22 mouse cellular contexts compared by ENCODE assay signal in the genomic region with DNA sequence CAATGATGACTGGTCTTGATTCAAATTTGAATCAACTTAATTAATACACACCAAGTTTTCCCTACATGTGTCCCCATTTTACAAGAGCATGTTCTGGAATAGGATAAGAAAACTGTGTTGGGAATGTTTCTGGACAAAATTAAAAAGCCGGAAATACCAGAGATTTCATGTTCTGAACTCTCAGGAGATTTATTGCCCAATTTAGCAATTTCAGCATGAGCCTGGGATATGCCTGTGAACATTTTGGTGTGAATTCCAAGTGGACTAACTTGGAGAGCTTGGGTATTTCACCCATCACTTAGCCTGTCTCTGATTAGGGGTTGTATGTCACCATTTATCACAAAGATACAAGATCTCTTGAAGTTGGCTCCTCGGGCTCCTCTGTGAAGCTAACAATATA.
DNase-seq lines count a peak whose midpoint lies in the region; ATAC-seq and TF ChIP-seq lines count a peak whose summit lies in the region.
"Had no signal": no experiment of that assay in that cellular context is flagged by ENCODE, and none has a peak within 500 bp of the region (broad histone marks: within the 10 kb centered on the region; RNA-seq: fewer than 3 reads in every experiment).

No protein-coding gene starts in this region.

- peak; percentile 81 for DNase-seq in heart, adult 11 months
- no peak for DNase-seq in heart, postnatal 14 days
- peak; percentile 54 for DNase-seq in kidney, adult 9 months
- no peak for DNase-seq in kidney, adult 18-20 months
- DNase-seq in lung, postnatal 0 days (ENCODE audit: low spot score) = peak; percentile 49
- DNase-seq in lung, adult 18-20 months = no peak
- peak; percentile 13 for DNase-seq in fibroblast of lung, adult 2 months (ENCODE audit: low read depth)
- no peak for DNase-seq in testis, postnatal 10 days (ENCODE audit: low spot score)
- DNase-seq: adrenal gland, adult 2 months; cerebellum, adult 2 months; gastrocnemius, postnatal 14 days; liver, postnatal 0 days; spleen, adult 18-20 months; thymus, postnatal 36 days had no signal

- no peak overlapping the region for H3K27ac ChIP-seq in lung, postnatal 0 days (ENCODE audit: low read length)
- H3K27ac ChIP-seq: embryonic facial prominence, embryonic 13.5 days; forebrain, embryonic 10.5 days; hindbrain, embryonic 10.5 days; hindbrain, postnatal 0 days; limb, embryonic 15.5 days; neural tube, embryonic 15.5 days had no signal

- H3K27me3 ChIP-seq in lung, postnatal 0 days (replicated peaks; ENCODE audit: insufficient read depth, low read length) = no peaks in the 10 kb centered on the region
- H3K27me3 ChIP-seq: embryonic facial prominence, embryonic 13.5 days; limb, embryonic 15.5 days; neural tube, embryonic 15.5 days had no signal

- H3K9me3 ChIP-seq in lung, postnatal 0 days (ENCODE audit: low read length) = no peaks in the 10 kb centered on the region
- H3K9me3 ChIP-seq: embryonic facial prominence, embryonic 13.5 days; forebrain, embryonic 10.5 days; hindbrain, embryonic 10.5 days; limb, embryonic 15.5 days; neural tube, embryonic 15.5 days had no signal

- no peak overlapping the region for H3K9ac ChIP-seq in lung, postnatal 0 days (replicated peaks; ENCODE audit: low read depth)
- H3K9ac ChIP-seq: embryonic facial prominence, embryonic 13.5 days; limb, embryonic 15.5 days; liver, postnatal 0 days; neural tube, embryonic 15.5 days had no signal

- H3K36me3 ChIP-seq in lung, postnatal 0 days (ENCODE audit: insufficient read depth, low read length) = no peaks in the 10 kb centered on the region
- H3K36me3 ChIP-seq: embryonic facial prominence, embryonic 13.5 days; forebrain, embryonic 10.5 days; hindbrain, embryonic 10.5 days; limb, embryonic 15.5 days; neural tube, embryonic 15.5 days had no signal

- TF ChIP-seq CTCF in lung, postnatal 0 days (IDR thresholded peaks at IDR 0.05) = no peak

- H3K4me3 ChIP-seq in lung, postnatal 0 days (ENCODE audit: low read depth, low read length) = no peak overlapping the region
- H3K4me3 ChIP-seq: embryonic facial prominence, embryonic 13.5 days; forebrain, embryonic 10.5 days; hindbrain, embryonic 10.5 days; limb, embryonic 15.5 days; neural tube, embryonic 15.5 days had no signal

- no peak for TF ChIP-seq EP300 in lung, postnatal 0 days (IDR thresholded peaks at IDR 0.05)

- WGBS in lung, postnatal 0 days = 43% methylated on average over 2 of the region's 2 CpGs

- intact Hi-C loops in heart, postnatal 14 days (cut with DNase I) = no loop called here

- no peak overlapping the region for H3K4me2 ChIP-seq in lung, postnatal 0 days (replicated peaks; ENCODE audit: low read depth, low read length)
- H3K4me2 ChIP-seq: embryonic facial prominence, embryonic 13.5 days; limb, embryonic 15.5 days; neural tube, embryonic 15.5 days had no signal

- H3K4me1 ChIP-seq in lung, postnatal 0 days (ENCODE audit: insufficient read depth, low read depth, low read length) = no peaks in the 10 kb centered on the region
- H3K4me1 ChIP-seq: limb, embryonic 15.5 days; neural tube, embryonic 15.5 days had no signal

- no peak for ATAC-seq in lung, postnatal 0 days
- ATAC-seq: hindbrain, postnatal 0 days; intestine, postnatal 0 days; liver, postnatal 0 days; midbrain, embryonic 16.5 days had no signal

Comparison
In these comparisons a context has a peak if more than half of its experiments do, and no peak if none do; other contexts are left out.
1. DNase-seq: peak in heart, adult 11 months (single experiment), kidney, adult 9 months (single experiment), lung, postnatal 0 days (single experiment) and fibroblast of lung, adult 2 months (single experiment); none in heart, postnatal 14 days (0 of 2), kidney, adult 18-20 months (single experiment), lung, adult 18-20 months (0 of 2) and testis, postnatal 10 days (single experiment).